Mouse (Mus musculus): ENCODE data around the gene Npdc1.

The Npdc1 gene

DNA sequence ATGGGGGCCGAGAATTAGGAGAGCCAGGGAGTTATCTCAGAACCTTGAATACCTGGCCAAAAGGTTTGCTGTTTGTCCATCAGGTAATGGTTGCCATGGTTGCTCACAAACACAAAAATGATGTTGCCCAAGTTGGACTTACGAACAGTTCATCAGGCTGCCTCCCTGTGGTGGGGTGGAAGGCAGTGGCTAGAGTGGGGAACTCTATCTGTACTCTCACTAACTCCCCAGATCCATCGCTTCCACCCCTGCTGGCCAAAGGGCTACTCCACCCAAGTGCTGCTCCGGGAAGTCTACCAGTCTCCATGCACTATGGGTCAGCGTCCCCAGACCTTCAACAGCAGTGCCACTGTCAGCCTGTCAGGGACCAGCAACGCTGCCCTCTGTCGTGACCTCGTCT is at the start of gene Npdc1:
TSS of gene Npdc1 (plus strand) at position 301 of the 400 bp plus-strand sequence.
- no peak for DNase-seq

DNA sequence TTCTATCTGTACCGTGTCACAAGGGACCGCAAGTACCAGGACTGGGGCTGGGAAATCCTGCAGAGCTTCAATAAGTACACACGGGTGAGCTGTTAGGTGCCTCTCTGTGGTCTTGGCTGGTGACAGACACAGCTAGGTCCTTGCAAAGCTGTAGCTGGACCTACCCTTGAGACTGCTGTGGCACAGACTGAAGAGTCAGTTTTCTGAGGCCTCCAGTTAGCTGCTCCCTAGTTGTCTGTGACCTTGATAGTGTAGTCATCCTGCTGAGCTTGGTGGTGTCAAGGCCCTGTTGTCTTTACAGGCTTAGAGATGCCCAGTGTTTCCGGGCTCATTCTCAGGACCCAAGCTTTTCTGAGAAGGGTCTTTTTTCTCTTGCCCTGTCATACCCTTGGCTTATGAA is 49.7 kb upstream of the Npdc1 start:
- DNase-seq: no peak

DNA sequence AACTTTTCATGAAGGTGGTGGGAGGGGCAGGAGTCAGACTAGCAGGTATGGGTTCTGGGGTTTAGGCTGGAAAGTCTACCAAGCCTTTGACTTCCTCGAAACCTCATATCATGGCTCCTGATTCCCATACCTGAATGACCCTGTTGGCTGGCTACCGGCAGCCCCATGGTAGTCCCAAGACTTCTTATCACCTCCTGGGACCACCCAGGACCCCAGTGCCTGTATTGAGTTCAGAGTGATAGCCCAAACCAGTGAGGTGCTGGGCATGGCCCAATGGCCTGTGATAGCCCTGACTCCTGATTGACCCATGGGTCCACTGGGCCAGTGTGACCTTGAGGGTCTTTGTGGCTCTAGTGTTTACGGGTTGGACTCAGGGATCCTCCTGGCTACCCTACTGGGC is 48.5 kb upstream of the Npdc1 start:
- DNase-seq: no peak

DNA sequence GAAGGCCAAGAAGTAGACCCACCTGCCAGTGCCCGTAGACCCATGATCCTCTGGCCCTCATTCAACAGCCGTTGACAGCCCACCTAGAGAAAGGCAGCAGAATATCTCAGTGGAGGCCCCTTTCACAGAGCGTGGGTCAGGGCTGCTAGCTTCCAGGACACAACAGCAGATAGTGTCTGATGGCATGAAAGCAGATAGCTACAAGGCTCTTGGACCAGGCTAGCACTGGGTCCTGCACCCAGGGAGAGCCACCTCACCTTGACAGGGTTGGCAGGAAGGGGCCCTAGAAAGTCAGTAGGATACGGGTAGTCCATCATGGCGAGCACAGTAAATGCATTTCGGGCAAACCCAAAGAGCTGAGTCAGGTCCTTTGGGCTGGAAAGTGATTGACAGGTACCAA is 44.9 kb upstream of the Npdc1 start:
- DNase-seq: no peak

DNA sequence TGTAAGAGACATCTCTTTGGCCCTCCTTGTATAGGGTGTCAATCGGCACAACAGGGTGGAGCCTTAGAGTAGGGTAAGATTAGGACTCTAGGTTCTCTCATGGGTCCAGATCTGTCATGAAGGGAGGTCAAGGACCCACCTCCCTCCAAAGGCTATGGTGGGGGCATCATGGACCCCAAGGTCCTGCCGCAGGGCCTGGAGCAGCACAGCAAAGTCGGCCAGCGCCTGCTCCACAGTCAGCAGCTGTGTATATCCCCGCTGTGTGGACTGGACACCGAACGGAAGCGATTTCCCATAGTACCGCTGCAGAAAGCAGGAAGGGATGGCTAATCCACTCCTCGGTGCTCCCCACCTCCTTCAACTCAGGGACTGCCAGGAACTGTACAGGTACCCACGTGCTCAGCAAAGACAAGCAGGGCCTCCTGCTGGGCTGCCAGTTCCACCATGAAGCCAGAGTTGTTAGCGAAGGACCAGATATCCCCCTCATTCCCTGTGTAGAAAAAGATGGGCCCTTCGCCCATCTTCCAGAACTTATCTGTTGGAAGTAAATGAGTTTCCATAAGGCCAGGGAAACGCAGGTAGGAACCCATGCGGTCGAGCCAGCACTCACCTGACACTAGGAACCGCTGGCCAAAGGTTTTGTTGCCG is 43.6 kb upstream of the Npdc1 start:
- no peak for DNase-seq

DNA sequence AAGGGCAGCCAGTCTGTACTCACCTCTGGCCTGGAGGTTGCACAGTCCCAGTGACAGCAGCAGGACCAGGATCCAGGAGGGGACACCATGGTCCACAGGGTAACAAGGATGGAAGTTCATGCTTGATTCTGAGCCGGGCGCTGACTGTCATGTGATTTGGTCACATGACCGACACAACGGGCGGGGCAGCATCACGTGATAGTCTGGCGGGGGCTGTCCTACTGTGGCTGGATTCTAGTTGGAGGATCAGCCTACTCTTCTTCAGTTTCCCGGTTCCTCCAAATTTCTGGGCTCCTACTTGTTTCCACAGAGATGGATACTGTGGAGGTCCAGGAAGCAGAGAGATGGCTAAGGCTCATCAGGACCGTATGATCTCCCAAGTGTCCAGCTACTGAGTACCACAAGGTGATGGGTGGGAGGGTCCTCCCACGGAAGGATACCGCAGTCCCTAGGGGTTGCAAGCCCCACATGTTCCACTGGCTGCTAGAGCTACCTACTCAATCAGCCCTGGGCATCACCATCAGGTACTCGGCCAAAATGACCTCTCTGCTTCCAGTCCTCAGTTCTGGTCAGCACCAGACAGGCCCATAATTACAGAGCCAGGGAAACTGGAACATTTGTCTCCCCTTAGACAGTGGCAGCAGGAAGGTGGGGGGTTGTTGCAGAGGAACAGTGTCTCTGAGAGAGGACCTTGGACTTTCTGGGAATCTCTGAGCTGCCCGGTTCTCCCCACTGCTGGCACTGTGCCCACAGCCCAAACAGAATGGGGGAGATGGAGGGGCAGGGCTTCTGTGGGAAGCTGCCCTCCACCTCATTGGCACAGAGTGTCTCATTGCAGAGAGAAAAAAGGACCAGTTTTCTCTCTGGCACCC is 42.7 kb upstream of the Npdc1 start, which contains the start of gene Dpp7:
TSS of gene Dpp7 (minus strand) at position 152 of the 872 bp plus-strand sequence.
- peak; percentile 45 to 52 for DNase-seq

DNA sequence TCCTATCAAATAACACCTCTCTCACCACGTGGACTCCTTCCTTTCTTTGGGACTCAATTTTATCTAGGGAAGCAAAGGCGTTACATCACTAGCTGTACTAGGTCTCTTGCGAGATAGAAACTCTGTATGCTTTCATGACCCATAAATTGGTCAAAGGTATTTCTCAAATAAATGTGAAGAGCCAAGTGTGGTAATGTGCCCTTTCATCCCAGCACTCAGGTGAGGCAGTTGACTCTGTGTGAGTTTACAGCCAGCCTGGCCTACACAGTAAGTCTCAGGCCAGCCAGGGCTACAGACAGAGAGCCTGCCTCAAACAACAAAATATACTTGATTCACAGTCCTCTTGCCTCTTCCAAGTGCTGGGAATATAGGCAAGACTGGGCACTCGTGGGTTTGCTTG is 39.3 kb upstream of the Npdc1 start:
- DNase-seq: no peak

DNA sequence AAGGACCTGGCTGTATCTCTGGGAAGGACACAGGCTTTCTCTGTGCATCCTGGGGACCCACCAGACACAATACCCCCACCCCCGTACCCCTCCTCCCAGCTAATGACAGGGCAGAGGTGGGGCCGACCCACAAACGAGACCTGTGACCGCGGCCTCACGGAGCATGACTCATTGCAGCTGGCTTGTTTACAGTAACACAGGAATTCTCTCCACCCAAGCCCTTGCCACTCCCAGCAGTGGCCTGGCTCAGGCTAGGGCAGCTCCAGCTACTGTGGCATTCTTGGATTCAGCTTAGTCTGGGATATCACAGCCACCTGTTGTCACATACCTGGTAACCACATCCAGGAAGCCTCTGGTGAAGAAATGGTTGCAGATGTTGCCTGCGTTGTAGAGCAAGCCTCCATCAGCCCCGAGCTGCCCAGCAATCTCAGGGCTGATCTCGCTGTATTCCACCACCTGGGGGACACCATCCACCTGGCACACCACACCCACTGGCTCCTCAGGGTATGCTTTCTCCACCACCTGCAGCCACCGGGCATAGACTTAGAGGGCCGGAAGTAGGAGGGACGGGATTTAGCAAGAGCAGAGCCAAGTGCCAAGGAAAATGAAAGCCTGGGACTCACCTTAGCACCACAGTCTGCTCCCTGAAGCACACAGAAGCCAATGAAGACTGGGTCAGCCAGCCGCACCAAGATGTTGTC is 35.5 kb upstream of the Npdc1 start:
- DNase-seq: no peak

DNA sequence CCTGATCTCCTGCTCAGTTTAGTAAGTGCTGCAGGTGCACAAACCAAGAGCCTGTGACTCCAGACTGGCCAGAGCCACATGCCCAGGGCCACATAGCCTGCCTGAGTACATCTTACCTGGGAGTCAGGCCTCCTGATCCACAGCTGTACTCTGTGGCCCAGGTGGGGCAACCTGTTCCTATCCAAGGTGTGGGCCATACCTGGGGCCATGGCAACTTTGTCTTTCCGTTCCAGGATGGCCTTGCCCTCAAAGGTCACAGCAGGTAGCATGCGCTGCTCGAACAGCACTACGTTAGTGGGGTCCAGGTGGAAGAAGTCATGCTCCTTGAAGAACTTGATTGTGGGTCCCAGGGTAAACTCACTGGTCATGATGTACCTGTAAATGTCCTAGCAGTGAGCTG is 34.8 kb upstream of the Npdc1 start:
- no peak for DNase-seq

DNA sequence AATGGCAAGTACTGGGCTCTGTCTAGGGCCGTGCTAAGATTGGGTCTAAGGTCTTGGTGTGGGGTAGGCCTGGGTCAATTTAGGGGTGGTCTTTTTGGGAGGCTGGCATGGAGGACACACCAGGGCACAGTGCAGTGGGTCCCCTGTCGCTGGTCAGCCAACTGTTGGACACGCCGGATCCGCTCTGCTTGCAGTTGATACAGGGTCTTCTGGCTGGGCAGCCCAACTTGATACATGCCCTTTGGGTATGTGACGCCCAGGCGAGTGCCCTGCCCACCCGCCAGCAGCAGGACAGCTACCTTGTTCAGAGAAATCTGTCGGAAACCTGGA is 34.4 kb upstream of the Npdc1 start:
- no peak for DNase-seq

DNA sequence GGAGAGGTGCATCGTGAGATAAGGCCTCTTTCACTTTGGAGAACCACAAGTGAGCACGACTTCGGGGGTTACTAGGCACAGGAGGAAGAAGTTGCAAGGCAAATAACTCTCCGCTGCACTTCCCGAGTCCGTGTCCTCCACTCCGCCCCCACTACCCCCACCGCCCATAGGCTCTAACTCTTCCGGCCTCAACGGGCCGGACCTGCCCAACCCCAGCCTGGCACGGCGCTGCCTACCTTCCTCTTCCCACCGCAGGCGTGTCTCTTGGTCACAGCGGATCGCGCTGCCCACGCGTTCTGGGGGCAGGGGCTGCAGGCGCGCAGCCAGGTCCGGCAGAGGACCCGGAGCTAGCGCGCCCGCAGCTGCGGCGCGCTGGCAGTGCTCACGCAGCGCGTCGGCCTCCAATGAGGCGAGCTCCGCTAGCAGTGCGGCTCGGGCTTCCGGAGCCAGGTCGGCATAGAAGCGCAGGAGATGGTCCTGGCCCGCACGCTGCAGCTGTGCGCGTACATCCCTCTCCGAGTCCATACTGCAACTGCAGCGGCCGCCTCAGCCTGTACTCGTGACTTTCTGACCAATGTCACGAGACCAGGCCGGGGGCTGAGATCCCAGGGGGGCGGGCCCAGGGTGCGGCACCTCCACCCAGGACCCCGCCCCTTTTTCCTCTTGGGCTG is 33.9 kb upstream of the Npdc1 start, which contains the start of gene Uap1l1:
TSS of gene Uap1l1 (minus strand) at position 592 of the 671 bp plus-strand sequence.
- peak; percentile 41 to 58 for DNase-seq

DNA sequence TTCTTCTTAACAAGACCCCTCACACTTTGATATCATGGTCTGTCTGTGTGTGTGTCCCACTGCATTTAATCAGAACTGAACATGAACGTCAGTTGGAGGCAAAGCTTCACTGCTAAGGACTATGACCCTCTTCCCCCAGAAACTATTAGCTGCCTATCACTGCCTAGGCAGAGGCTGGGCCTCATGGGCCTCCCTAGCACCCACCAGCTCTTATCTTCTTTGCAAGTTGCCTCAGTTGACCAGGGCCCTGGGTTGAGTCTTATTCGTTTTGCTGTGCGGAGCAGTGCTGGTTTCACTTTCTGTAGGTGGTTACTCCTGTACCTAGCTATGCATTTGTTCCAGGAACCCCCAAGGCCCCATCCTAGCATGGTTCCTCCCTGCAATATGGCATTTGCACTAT is 29.2 kb upstream of the Npdc1 start:
- no peak for DNase-seq

DNA sequence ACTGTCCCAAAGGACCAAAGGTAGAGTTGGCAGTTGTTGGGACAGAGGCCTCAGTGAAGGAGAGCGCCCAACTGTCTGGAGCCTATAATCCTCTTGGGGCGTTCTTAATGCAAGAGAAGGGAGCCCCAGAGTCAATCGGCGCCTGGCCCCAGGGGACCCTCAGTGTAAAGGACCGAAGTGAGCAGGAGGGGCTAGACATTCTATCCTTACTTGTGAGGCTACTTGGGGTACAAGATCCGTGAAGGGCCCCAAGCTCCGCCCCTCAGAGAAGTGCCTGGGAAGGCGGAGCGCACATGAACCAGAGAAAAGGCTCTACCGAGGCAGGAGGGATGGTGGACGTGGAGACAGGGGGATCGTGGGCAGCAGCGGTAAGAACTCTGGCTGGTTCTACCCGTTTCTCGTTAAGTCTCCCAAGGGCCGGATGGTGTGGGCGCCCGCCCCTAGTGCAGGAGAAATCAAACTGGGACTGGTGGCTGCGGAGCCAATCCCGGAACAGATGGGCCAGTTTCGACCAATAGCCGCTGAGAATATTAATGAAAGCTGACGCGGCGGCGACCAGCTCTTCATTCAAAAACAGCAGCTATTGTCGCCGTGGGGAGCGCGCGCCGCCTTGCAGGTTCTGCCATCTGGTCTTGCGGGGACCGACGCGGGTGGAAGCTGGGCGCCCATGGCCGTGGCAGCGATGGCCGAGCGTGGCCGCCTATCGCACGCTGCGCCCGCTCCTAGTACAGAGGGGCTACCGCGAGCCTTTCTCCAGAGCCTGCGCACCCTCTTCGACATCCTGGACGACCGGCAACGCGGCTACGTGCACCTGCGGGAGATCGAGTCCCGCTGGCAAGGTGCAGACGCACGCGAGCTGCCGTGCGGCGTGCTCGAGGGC is 27.1 kb upstream of the Npdc1 start, which contains the start of gene Sapcd2:
TSS of gene Sapcd2 (plus strand) at position 558 of the 880 bp plus-strand sequence.
- DNase-seq: peak; percentile 71 to 76

DNA sequence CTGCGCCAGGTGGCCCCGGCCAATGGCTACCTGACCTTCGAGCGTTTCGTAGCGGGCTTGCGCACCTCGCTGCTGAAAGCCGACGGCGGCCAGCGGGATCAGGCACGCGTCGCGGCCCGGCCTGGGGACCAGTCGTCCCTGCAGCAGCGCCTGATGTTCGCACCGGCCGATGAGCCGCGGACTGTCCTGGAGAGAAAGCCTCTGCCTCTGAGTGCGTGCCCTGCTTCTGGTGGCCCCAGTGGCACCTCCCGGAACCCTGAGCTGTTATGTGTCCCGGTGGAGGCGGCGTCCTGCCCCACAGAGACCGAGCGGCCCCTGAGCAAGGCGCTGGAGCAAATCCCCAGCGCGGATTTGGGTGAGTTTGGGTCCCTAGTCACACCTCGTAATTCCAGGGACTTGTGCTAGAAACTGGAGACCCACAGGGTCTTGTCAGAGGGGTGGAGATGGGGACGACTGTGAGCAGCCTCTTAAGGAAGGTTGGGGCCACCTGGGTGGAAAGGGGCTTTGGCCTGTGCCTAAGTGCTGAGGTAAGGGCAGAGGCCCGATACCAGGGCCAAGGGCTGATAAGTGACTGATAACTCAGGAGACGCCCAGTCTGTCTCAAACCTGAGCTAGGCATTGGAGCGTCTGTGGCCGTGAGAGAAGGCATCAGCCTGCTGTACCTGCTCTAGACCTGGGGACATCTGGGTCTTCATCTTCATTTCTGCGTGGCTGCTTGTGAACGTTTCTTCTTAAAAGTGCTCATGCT is 26.3 kb upstream of the Npdc1 start:
- no peak for DNase-seq

DNA sequence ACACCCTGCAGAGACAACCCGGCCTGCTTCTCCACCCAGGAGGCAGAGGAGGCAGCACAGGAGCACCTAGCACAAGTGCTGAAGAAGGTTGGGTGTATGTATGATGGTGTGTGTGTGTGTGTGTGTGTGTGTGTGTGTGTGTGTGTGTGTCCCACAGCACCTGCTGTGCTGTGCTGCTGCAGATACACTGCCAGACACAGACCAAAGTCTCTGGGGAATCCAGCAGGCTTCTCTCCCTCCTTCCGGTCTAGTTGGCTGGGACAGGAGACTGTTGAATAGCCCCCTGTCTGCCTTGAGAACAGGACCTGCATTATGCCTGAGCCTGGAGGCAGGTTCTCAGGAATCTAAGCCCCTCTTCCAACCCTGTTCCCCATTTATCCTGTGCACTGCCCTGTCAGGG is 25.7 kb upstream of the Npdc1 start:
- no peak for DNase-seq

DNA sequence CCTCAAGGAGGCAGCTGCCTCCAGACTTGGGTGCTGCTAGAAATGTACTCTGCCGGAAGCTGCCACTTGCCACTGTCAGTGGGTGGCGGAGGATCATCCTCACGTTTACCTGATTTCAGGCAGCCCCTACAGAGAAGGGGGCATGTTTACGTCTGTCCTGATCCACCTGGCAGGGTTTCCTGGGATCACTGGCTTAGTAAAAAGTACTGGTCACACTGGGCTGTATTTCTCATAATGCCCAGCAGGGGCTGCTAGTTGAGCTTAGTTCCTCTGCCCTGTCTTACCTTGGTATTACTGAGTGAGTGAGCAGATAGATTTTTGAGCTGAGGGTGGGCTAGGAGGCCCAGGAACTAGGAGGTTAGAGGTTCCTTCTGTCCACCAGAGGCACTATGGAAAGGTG is 22.6 kb upstream of the Npdc1 start:
- no peak for DNase-seq

DNA sequence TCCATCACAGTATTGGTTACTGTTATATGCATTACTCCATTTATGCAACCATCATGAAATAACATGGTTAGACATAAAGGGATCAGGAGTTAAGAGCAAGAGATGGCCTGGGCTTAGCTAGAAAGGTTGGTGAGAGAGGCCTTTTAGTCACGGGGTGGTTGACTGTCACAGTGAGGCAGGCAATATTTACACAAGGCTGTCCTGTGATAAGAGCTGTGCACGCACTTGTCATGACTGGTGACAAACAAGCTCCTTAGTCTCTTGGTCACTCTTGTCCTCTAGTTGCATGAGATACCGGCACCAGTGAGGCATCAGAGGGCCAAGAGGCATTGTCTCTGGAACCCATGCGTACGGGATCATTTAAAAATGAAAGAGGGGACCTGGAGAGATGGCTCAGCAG is 14.7 kb upstream of the Npdc1 start:
- DNase-seq: no peak

DNA sequence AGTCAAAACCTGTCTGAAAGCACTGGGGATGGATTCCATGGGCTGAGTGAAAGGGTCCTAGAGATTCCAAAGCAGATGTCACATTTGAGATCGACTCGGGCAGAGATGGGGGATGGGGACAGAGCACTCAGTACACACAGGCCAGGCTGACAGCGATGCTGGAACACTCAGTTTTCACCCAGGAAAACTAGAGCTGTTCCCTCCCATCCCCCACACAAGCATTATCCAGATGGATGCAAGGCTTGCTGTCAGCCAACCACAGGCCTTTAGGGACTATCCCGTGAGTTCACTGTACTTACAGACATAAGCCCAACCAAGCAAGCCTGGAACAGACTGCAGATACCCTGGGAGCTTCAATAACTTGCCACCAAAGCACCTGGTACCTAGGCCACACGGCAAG is 7.9 kb upstream of the Npdc1 start:
- DNase-seq: no peak

DNA sequence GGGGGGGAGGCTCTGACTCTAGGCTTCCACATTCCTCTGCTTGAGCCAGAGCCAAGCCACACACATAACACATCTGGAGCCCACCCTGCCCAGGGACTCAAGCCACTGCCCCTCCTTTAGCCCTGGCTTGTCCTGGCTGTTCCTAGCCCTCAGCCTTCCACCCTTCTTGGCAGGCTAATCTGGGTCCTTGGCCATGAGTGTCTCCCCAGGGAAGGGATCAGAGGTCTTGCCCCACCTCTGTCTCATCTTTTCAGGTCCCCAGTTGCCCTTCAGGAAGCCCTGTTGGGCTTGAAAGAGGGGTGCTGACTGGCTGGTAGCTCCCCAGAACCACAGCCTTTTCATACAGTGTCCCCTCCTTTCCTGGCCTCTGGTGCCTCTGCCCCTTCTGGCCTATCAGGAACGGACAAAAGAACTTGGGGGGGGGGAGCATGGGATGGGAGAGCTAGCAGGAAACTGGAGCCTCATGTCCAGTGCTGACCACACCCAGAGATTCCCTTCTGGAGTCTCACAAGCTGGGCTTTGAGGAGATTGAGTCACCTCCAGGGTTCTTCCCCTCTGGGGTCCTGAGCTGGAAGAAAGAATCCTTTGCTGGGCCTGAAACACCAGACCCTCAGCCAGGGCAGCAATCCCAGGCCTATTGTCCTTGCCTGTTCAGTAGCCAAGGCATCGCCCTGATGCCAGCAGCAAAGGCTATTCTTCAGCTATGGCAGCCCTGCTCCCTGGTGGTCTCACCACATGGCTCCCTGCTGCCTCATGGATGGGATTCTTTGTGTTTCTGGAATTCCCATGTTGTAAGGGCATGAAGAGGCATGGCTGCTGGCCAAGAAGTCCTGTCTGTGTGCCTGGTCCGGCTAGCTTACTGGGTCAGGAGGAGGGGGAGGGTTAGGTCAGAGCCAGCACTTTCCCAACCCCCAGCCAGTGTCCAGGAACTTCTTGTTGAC is 4.6 kb upstream of the Npdc1 start:
- no peak for DNase-seq

All from thymus, adult 18-20 months (tissue).